Mouse (Mus musculus) forebrain, embryonic 11.5 days (tissue): ENCODE measurements around the gene Ypel3. TPM values are rescaled to one million over a fixed set of nuclear protein-coding genes. Genes with fewer than 3 reads are reported as not detected.
A peak's percentile ranks its signal among the peaks of the same experiment; 100 is the strongest.

ENCODE experiments used
- ATAC-seq: fragments of 200-750 bp; cut with Nextera tagmentation; replicated peaks from 2 replicates; pipeline ENCODE4 v1.8.0; 2017; ENCODE audit warnings: moderate TSS enrichment; ENCODE audit not compliant: low FRiP score
- DNase-seq: peaks from one replicate; pipeline ENCODE4 v3.0.0-alpha.2; 2017; ENCODE audit warnings: low spot score
- H3K27ac ChIP-seq: fragments of 300-500 bp; sonication (generic); 2 replicates; pipeline ENCODE4 v1.5.1; 2014; ENCODE audit warnings: low read depth, low read length
- H3K27me3 ChIP-seq: fragments of 300-500 bp; sonication (generic); 2 replicates; pipeline ENCODE4 v1.6.1; 2014; ENCODE audit warnings: mild to moderate bottlenecking, low read length, mixed read lengths; ENCODE audit not compliant: control insufficient read depth, insufficient read depth
- H3K36me3 ChIP-seq: fragments of 300-500 bp; sonication (generic); 2 replicates; pipeline ENCODE4 v1.6.1; 2014; ENCODE audit warnings: mild to moderate bottlenecking, low read length, moderate library complexity, mixed read lengths; ENCODE audit not compliant: control insufficient read depth, insufficient read depth
- H3K4me1 ChIP-seq: fragments of 300-500 bp; sonication (generic); replicated peaks from 2 replicates; pipeline ENCODE4 v1.6.1; 2014; ENCODE audit warnings: low read length, mixed read lengths; ENCODE audit not compliant: control insufficient read depth, insufficient read depth
- H3K4me2 ChIP-seq: fragments of 300-500 bp; sonication (generic); 2 replicates; pipeline ENCODE4 v1.6.1; 2014; ENCODE audit warnings: low read depth, mild to moderate bottlenecking, low read length, moderate library complexity, mixed read lengths; ENCODE audit not compliant: severe bottlenecking
- H3K4me3 ChIP-seq: fragments of 300-500 bp; sonication (generic); 2 replicates; pipeline ENCODE4 v1.5.1; 2014; ENCODE audit warnings: low read depth, low read length
- H3K9ac ChIP-seq: fragments of 300-500 bp; sonication (generic); 2 replicates; pipeline ENCODE4 v1.6.1; 2014; ENCODE audit warnings: low read length
- H3K9me3 ChIP-seq: fragments of 300-500 bp; sonication (generic); 2 replicates; pipeline ENCODE4 v1.6.1; 2016; ENCODE audit warnings: low read length, mixed read lengths; ENCODE audit not compliant: control insufficient read depth
- WGBS: fragments of 180-500 bp; shearing (Covaris S2); extraction: QIAGEN DNeasy Blood & Tissue Kit; methylation state at CpG from one replicate; pipeline ENCODE4 v1.1.7; 2014; 5-methylcytosine and 5-hydroxymethylcytosine counted together
- polyA plus RNA-seq: library from polyadenylated mRNA; unstranded; fragments of >200 nt; fragmentation: Nextera tagmentation; extraction: Ambion mirVana; gene quantifications from 2 replicates; pipeline ENCODE4 v1.2.1, GENCODE M21; 2014

Ypel3 gene
- polyA plus RNA-seq, 1 experiment from 2014 or later: 63.9 TPM

GRCm38 (mm10) chr7:126808703-126809455 is 32.1 kb downstream of the Ypel3 start:
- DNase-seq: peak; percentile 93
- peaks cover 8% of the 10 kb centered on the region; the same call in 1 of the 2 replicates for H3K4me1 ChIP-seq

GRCm38 (mm10) chr7:126809723-126810369 is 33.1 kb downstream of the Ypel3 start:
- H3K36me3 ChIP-seq: no peaks in the 10 kb centered on the region; the same call in 1 of the 2 replicates
- no peaks in the 10 kb centered on the region for H3K27me3 ChIP-seq
- H3K4me2 ChIP-seq: peak overlapping the region; percentile 83; the same call in 1 of the 2 replicates
- no peak for DNase-seq
- 69% methylated on average over 5 of the region's 5 CpGs for WGBS
- peaks cover 8% of the 10 kb centered on the region; the same call in 1 of the 2 replicates for H3K4me1 ChIP-seq
- H3K4me3 ChIP-seq: no peak overlapping the region
- no peak for ATAC-seq
- H3K9ac ChIP-seq: peak overlapping the region; percentile 87
- H3K9me3 ChIP-seq: no peaks in the 10 kb centered on the region
- H3K27ac ChIP-seq: no peak overlapping the region

More at GRCm38 (mm10) chr7:126808703-126809455, 32.1 kb downstream of the Ypel3 start:
- peak overlapping the region; percentile 80 for H3K27ac ChIP-seq
- peak overlapping the region; percentile 83 for H3K4me2 ChIP-seq
- no peaks in the 10 kb centered on the region for H3K27me3 ChIP-seq
- under 1% methylated on average over 43 of the region's 43 CpGs for WGBS
- peak; percentile 95 for ATAC-seq
- peak overlapping the region; percentile 87 for H3K9ac ChIP-seq
- peaks cover 3% of the 10 kb centered on the region; the same call in 1 of the 2 replicates for H3K36me3 ChIP-seq
- no peaks in the 10 kb centered on the region for H3K9me3 ChIP-seq
- H3K4me3 ChIP-seq: peak overlapping the region; percentile 64

- no peaks in the 10 kb centered on the region for H3K4me1 ChIP-seq
- H3K27me3 ChIP-seq: no peaks in the 10 kb centered on the region
- no peak overlapping the region for H3K4me3 ChIP-seq
- peak; percentile 31 for DNase-seq
- no peak overlapping the region for H3K27ac ChIP-seq
- ATAC-seq: no peak
- H3K36me3 ChIP-seq: no peaks in the 10 kb centered on the region
- 64% methylated on average over 8 of the region's 8 CpGs for WGBS
- H3K9ac ChIP-seq: no peak overlapping the region
- no peak overlapping the region for H3K4me2 ChIP-seq
- no peaks in the 10 kb centered on the region for H3K9me3 ChIP-seq
Measured at GRCm38 (mm10) chr7:126815726-126816222, 39.0 kb downstream of the Ypel3 start.

- H3K27ac ChIP-seq: no peak overlapping the region
- H3K4me1 ChIP-seq: no peaks in the 10 kb centered on the region
- no peak overlapping the region for H3K4me3 ChIP-seq
- H3K9ac ChIP-seq: no peak overlapping the region
- no peaks in the 10 kb centered on the region for H3K9me3 ChIP-seq
- H3K36me3 ChIP-seq: no peaks in the 10 kb centered on the region
- WGBS: 91% methylated on average over 8 of the region's 8 CpGs
- DNase-seq (no peak), ATAC-seq (no peak)
- no peak overlapping the region for H3K4me2 ChIP-seq
- H3K27me3 ChIP-seq: no peaks in the 10 kb centered on the region
Measured at GRCm38 (mm10) chr7:126816494-126816893, 39.7 kb downstream of the Ypel3 start.

- Histone ChIP-seq H3K4me3 (no peak overlapping the region), H3K9me3 (no peaks in the 10 kb centered on the region), H3K4me2 (no peak overlapping the region), H3K27ac (no peak overlapping the region), H3K36me3 (no peaks in the 10 kb centered on the region), H3K9ac (no peak overlapping the region), H3K4me1 (peaks cover 1% of the 10 kb centered on the region; the same call in 1 of the 2 replicates), H3K27me3 (0 out of 2 replicates have a peak, but pooled peaks cover 2% of the 10 kb centered on the region)
- WGBS: 83% methylated on average over 7 of the region's 7 CpGs
- DNase-seq (no peak), ATAC-seq (no peak)
Measured at GRCm38 (mm10) chr7:126817595-126817994, 40.8 kb downstream of the Ypel3 start.

- Histone ChIP-seq H3K36me3 (no peaks in the 10 kb centered on the region), H3K9ac (no peak overlapping the region), H3K4me1 (peaks cover 5% of the 10 kb centered on the region; the same call in 1 of the 2 replicates), H3K4me2 (no peak overlapping the region), H3K9me3 (no peaks in the 10 kb centered on the region), H3K4me3 (no peak overlapping the region), H3K27me3 (0 out of 2 replicates have a peak, but pooled peaks cover 3% of the 10 kb centered on the region), H3K27ac (no peak overlapping the region)
- WGBS: 44% methylated on average over 1 of the region's 1 CpGs
- DNase-seq: peak; percentile 24
- ATAC-seq: no peak
Measured at GRCm38 (mm10) chr7:126818818-126819217, 42.1 kb downstream of the Ypel3 start.

GRCm38 (mm10) chr7:126821835-126822511 is 45.2 kb downstream of the Ypel3 start:
- ATAC-seq: peak; percentile 60
- no peaks in the 10 kb centered on the region for H3K9me3 ChIP-seq

GRCm38 (mm10) chr7:126822741-126823140 is 46.0 kb downstream of the Ypel3 start:
- peak overlapping the region; percentile 91 for H3K4me2 ChIP-seq
- peak overlapping the region; percentile 73 for H3K9ac ChIP-seq
- no peak for DNase-seq
- WGBS: 8% methylated on average over 9 of the region's 9 CpGs
- H3K27me3 ChIP-seq: 0 out of 2 replicates have a peak, but pooled peaks cover 3% of the 10 kb centered on the region
- H3K9me3 ChIP-seq: no peaks in the 10 kb centered on the region
- H3K4me1 ChIP-seq: peaks cover 8% of the 10 kb centered on the region; the same call in 1 of the 2 replicates
- H3K27ac ChIP-seq: no peak overlapping the region
- H3K4me3 ChIP-seq: peak overlapping the region; percentile 54
- ATAC-seq: peak; percentile 25; the same call in 1 of the 2 replicates
- no peaks in the 10 kb centered on the region for H3K36me3 ChIP-seq

More at GRCm38 (mm10) chr7:126821835-126822511, 45.2 kb downstream of the Ypel3 start:
- Histone ChIP-seq H3K27me3 (0 out of 2 replicates have a peak, but pooled peaks cover 3% of the 10 kb centered on the region), H3K9ac (no peak overlapping the region), H3K4me1 (peaks cover 8% of the 10 kb centered on the region; the same call in 1 of the 2 replicates), H3K4me2 (no peak overlapping the region), H3K27ac (no peak overlapping the region), H3K36me3 (no peaks in the 10 kb centered on the region), H3K4me3 (no peak overlapping the region)
- WGBS: 23% methylated on average over 7 of the region's 7 CpGs
- peak; percentile 90 for DNase-seq
